Mouse (Mus musculus) brown adipose tissue, adult 24 weeks (tissue): Measurements from ENCODE around the gene Traf3ip3. TPM values are rescaled to one million over a fixed set of nuclear protein-coding genes. Genes with fewer than 3 reads are reported as not detected.

Experiments
- H3K27ac ChIP-seq: fragments of 200-500 bp; replicated peaks from 2 replicates; pipeline ENCODE4 v1.5.1; 2012; ENCODE audit warnings: low read depth, mild to moderate bottlenecking, low read length
- H3K4me1 ChIP-seq: fragments of 200-500 bp; 2 replicates; pipeline ENCODE4 v1.6.1; 2012; ENCODE audit warnings: low read length, mixed read lengths; ENCODE audit not compliant: control insufficient read depth, insufficient read depth, insufficient read length
- H3K4me3 ChIP-seq: fragments of 200-500 bp; 2 replicates; pipeline ENCODE4 v1.5.1; 2012; ENCODE audit warnings: low read depth, mild to moderate bottlenecking, low read length, moderate library complexity; ENCODE audit not compliant: insufficient read depth
- polyA plus RNA-seq: library from polyadenylated mRNA; stranded (reverse); fragments of >200 nt; gene quantifications from 2 replicates; pipeline ENCODE4 v1.2.4, GENCODE M21; 2012; ENCODE audit not compliant: missing spikeins, insufficient read depth, insufficient read length

Traf3ip3 gene
- polyA plus RNA-seq, result not detected in 2 replicates

DNA sequence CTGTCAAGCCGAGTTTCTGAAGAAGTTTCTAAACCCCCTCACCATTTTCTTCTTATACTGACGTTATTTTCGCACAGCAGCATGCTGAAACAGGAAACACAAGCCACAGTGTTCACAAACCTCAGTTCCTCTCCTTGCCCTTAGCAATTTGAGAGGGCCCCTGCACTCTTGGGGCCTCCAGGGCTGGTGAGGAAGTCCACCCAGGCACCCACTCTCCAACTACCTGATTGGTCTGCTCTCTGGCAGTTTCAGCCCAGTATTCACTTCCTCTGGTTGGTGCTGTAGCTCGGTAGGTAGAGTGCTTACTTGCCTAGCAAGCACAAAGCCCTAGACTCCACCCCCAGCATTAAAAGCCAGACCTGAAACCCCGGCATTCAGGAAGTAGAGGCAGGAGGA is at the start of gene Traf3ip3:
Gene Traf3ip3, minus strand, starts transcription at position 321 of the 396 bp plus-strand sequence.
- H3K27ac ChIP-seq, result 0 out of 2 replicates have a peak within 1 kb of the TSS, but pooled peaks have one; percentile 35
- H3K4me3 ChIP-seq, result peak within 1 kb of the TSS; percentile 22; the same call in 1 of the 2 replicates
- H3K4me1 ChIP-seq, result no peaks in the 10 kb centered on the region

DNA sequence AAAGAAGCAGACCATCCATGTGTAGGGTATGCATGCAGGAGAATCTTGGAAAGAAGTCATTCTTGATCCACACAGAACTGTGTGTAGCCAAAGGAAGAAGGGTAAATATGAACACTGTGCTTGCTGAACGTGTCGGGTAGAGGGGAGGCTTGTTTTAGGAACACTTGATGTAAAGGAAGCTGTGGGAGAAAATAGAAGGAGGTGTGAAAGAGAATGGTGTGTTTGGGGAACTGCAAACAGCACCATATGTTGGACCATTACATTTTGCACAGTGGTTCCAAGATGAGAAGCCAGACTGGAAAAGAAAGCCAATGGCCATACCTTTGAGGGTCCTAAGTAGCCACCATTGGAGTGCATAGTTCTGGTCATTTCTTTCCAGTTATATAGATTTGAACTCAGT is 48.5 kb upstream of the Traf3ip3 start:
- Histone ChIP-seq H3K4me3 (no peak overlapping the region), H3K4me1 (peaks cover 3% of the 10 kb centered on the region; the same call in 1 of the 2 replicates)

GRCm38 (mm10) chr1:193244235-193244634 is 42.7 kb upstream of the Traf3ip3 start:
- Histone ChIP-seq H3K27ac (no peak overlapping the region), H3K4me1 (no peaks in the 10 kb centered on the region)

More for the DNA sequence above, 48.5 kb upstream of the Traf3ip3 start:
- no peak overlapping the region for H3K27ac ChIP-seq

DNA sequence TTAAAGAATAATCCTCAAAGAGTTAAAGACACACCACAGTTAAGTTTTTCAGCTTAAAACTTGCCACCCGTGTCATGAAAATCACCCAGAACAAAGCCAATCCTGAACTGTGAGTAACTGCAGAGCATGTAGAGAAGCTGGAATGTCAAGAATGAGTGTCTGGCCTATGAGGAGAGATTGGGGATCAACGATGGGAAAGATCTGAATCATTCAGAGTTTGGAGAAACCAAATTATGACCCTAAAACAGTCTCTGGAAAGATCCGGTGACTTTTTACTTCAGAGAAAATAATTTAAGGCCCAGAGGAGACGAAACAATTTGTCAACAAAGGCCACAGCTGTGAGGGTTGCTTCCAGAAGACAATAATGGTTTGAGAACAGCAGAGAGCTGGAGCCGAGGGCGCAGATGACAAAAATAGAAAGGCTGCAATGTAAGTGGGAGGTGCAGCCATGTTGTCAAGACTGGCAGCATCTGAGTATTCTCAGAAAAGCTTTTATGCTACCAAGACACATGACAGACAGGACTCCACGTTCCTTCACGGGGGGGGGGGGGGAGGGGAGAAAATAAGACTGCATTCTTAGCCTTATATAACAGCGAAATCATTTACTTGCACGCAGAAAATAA is 42.2 kb upstream of the Traf3ip3 start:
- H3K4me3 ChIP-seq, result no peak overlapping the region
- no peaks in the 10 kb centered on the region for H3K4me1 ChIP-seq
- no peak overlapping the region for H3K27ac ChIP-seq

More at GRCm38 (mm10) chr1:193244235-193244634, 42.7 kb upstream of the Traf3ip3 start:
- no peak overlapping the region for H3K4me3 ChIP-seq

- Histone ChIP-seq H3K4me1 (no peaks in the 10 kb centered on the region), H3K27ac (no peak overlapping the region; the same call in 1 of the 2 replicates), H3K4me3 (no peak overlapping the region)
Measured at GRCm38 (mm10) chr1:193242863-193243262, 41.4 kb upstream of the Traf3ip3 start.

DNA sequence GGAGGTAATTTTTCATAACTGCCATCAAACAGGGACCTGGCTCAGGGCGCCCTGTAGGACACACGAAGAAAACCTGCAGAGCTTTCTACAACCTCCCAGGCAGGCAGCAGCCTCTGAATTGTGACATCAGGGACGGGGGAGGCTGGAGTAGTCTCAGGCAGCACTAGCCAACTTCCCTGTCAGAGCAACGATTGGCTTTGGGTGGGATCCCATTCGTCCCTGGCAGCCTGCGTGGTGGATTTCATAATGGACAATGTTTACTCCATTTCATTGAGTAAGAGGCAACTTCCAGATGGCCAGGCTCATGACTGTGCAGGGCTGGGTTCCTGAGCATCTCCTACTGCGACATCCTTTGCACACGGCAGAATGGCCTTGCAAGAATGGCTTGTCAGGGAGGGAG is 40.7 kb upstream of the Traf3ip3 start:
- Histone ChIP-seq H3K4me1 (no peaks in the 10 kb centered on the region), H3K4me3 (no peak overlapping the region), H3K27ac (no peak overlapping the region; the same call in 1 of the 2 replicates)

DNA sequence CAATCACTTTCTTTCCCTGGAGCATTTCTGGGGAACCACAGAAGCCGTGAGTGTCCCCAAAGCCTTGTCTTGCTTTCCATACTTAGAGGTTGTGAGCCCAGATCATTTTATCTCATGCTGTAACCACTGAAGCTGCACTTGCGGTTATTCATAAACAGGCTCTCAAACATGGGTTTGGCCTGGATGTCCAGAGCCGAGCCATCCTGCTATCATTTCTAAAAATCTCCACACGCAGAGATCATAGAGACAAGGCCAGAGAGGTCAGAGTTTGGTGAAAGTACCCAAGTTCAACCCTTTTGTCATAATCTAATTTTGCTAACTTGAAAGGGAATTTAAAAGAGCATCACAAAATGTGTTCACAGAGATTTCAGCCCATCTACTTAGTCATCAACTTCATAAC is 39.9 kb upstream of the Traf3ip3 start:
- Histone ChIP-seq H3K27ac (no peak overlapping the region), H3K4me1 (no peaks in the 10 kb centered on the region), H3K4me3 (no peak overlapping the region)

- Histone ChIP-seq H3K4me1 (no peaks in the 10 kb centered on the region), H3K27ac (no peak overlapping the region), H3K4me3 (no peak overlapping the region)
Measured at GRCm38 (mm10) chr1:193238426-193238825, 36.9 kb upstream of the Traf3ip3 start.

- H3K4me3 ChIP-seq, result no peak overlapping the region
- H3K27ac ChIP-seq, result no peak overlapping the region
- H3K4me1 ChIP-seq, result no peaks in the 10 kb centered on the region
Measured at GRCm38 (mm10) chr1:193234930-193235329, 33.4 kb upstream of the Traf3ip3 start.

DNA sequence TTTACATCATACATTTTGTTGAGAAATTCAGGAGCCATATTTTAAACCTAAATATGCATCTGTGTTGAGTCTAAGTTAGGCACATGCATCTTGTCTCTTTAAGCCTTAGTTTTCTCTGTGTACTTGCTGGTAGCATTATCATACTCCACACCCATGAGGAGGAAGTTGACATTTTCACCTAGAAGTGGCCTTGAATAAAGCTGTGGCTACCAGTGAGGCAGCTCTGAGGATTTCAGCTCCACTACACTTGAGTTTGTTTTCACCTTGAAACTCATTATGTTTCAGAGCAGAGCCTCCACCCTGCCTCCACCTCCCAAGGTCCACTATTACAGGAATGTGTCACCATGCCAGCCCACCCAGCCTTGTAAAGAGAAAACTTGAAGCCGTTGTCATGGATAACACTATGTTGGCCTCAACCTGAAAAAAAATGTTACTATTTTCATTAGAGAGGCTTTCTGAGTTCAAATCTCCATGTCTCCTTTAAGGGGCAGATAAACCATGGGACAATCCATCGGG is 32.7 kb upstream of the Traf3ip3 start:
- Histone ChIP-seq H3K4me3 (no peak overlapping the region), H3K4me1 (no peaks in the 10 kb centered on the region), H3K27ac (no peak overlapping the region)

- Histone ChIP-seq H3K4me1 (no peaks in the 10 kb centered on the region), H3K27ac (no peak overlapping the region), H3K4me3 (no peak overlapping the region)
Measured at GRCm38 (mm10) chr1:193232732-193233131, 31.2 kb upstream of the Traf3ip3 start.

GRCm38 (mm10) chr1:193230935-193231334 is 29.4 kb upstream of the Traf3ip3 start:
- Histone ChIP-seq H3K4me1 (peaks cover 8% of the 10 kb centered on the region), H3K27ac (no peak overlapping the region), H3K4me3 (no peak overlapping the region)

- peaks cover 8% of the 10 kb centered on the region for H3K4me1 ChIP-seq
- no peak overlapping the region for H3K4me3 ChIP-seq
- no peak overlapping the region for H3K27ac ChIP-seq
Measured at GRCm38 (mm10) chr1:193230531-193230930, 29.0 kb upstream of the Traf3ip3 start.

DNA sequence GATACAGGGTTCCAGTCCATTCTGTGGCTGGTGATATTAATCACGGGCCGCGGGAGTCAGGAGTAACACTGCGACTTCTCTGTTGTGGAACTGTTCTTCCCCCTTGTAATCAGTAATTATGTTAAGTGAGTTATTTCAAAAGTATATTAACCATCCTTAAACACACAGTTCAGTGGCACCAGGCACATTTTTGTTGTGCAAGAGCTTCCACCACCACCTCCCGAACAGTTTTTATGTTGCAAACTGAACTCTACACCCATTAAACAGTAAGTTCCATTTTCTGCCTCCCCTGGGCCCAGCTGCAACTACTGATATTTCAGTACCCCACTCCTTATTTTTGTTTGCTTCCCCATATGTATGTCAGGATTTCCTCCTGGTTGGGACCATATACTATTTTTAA is 28.1 kb upstream of the Traf3ip3 start:
- no peak overlapping the region for H3K27ac ChIP-seq
- peaks cover 8% of the 10 kb centered on the region for H3K4me1 ChIP-seq
- no peak overlapping the region for H3K4me3 ChIP-seq

- H3K4me3 ChIP-seq, result no peak overlapping the region
- peak overlapping the region; percentile 51; the same call in 1 of the 2 replicates for H3K27ac ChIP-seq
- peaks cover 8% of the 10 kb centered on the region for H3K4me1 ChIP-seq
Measured at GRCm38 (mm10) chr1:193227537-193227936, 26.0 kb upstream of the Traf3ip3 start.
